Mouse (Mus musculus): Measurements from ENCODE around the gene Fam3a. TPM values are rescaled to one million over a fixed set of nuclear protein-coding genes. Genes with fewer than 3 reads are reported as not detected.

Fam3a gene
- total RNA-seq (2023): 17.2 to 25.1 TPM (median 20.4 TPM) in 4 replicates

DNA sequence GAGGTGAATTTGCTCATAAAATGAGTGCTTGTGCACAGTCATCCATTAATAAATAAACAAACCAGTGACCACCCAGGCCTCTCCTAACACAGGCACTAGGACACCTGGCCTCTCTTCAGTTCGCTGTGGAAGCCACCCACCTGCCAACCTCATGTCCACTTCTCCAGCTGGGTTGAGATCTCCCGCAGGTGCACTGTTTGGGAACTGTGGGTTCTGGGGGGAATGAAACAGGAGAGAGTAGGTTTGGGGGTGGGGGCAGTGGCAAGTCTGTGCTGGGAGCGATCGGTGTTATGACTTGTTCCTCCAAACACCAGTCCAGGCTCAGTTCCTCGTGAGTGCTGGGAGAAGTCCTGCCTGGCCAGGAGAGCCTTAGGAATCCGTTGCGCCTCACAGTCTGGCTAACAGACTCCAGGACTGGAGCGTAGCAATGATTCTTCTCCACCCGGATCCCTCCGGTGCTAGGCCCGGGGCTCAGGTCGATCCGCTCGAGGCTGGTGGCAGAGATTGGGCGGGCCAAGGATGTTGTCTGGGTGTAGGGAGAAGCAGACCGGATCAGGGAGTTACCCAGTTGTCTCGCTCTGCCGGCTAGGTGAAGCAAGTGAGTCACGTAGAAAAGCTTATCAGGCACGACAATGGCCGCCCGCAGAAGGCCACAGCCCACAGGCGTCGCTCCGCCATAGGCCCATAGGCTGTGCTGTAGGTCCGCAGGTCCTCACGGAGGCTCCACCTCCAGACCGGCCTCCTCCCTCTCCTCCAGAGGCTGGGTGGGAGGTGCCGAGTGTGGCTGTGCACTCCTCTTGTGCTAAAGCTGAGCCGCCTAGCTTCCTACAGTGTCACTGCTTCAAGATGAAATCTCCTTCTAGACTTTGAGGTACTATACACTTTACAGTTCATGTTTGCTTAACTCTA lies at the start of gene Fam3a, which contains the start of gene Ikbkg:
Fam3a (minus strand) TSS at position 738 of the 909 bp plus-strand sequence.
Ikbkg (plus strand) TSS at position 756 of the 909 bp plus-strand sequence.

DNA sequence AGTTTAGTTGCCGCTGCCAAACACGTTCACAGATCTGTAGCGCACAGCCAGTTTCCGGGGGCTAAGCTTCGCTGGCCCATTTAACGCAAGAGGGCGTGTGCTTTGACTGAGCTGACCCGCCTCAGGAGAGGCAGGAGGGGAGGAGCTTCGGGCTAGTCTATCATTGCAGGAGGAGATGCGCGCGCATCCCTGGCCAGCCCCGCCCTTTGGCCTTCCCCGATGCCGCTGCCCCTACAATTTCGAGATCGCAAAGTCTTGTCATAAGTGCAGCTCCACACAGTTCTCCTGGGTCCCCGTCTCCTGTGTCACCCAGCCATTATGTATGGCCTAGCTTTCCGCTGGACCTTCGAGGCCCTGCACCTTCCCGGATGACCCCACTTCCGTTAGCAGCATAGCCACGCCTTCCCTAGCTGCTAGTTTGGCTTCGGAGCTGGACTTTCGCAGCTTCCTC lies 35.8 kb upstream of the Fam3a start, which contains the start of gene G6pdx:
G6pdx (minus strand) TSS at position 369 of the 451 bp plus-strand sequence.

DNA sequence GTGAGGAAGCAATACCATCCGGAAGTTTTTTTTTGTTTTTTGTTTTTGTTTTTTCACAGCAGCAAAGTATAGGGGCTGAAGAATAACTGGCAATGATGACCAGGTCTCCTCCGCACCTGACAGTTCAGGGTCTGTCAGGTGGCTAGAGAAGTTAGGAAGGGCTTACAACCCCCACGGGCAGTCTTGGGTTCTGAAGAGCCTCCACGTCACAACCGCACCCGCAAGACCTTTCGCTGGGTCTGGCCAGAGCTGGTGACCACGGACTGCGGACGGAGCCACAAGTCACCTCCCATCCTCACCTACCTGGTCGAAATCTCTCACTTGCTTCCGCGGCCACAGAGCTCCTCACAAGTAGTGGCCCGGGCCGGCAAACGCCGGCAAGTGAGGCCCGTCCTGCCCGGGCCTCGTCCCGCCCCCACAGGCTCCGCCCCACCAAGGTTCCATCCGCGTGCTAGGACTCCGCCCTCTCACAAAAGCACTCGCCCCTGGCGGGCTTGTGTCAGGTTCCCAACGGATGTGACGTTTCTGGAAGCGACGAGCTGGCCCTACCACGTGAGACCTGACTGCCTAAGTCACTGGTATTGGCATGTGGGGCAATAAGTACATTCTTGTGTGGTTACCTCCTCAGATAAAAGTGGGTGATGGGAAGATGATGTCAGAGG lies 20.1 kb downstream of the Fam3a start, which contains the start of the genes Ubl4a and Slc10a3:
Ubl4a (minus strand) TSS at position 331 of the 662 bp plus-strand sequence.
Slc10a3 (minus strand) TSS at position 462 of the 662 bp plus-strand sequence.

DNA sequence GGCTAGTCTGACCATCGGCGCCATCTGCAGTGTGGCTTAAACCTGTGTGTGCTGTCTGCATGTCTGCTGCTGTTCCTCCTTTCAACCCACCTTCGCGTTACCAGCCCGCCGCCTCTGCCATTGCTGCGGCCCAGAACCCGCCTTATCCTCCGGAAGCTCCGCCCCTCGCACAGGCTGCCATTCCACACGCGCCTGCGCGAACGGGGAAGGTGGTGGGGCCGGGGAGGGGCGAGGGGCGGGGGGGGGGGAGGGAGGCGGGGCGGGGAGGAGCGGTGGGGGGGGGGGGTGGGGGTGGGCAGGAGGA lies 39.7 kb downstream of the Fam3a start, which contains the start of gene Lage3:
Lage3 (minus strand) TSS at position 152 of the 304 bp plus-strand sequence.

Other genes starting within 250 kb of the Fam3a start
- gene Tex28, start 225.4 kb downstream of the Fam3a start, total RNA-seq (2023): not detected in 4 replicates
- not detected in 4 replicates for gene Tktl1, start 216.0 kb downstream of the Fam3a start, total RNA-seq (2023)
- gene Flna, start 143.5 kb downstream of the Fam3a start, total RNA-seq (2023): 466 to 487 TPM (median 482 TPM) in 4 replicates
- 99.6 to 104 TPM (median 101 TPM) in 4 replicates for gene Emd, start 138.6 kb downstream of the Fam3a start, total RNA-seq (2023)
- gene Rpl10, start 122.5 kb downstream of the Fam3a start, total RNA-seq (2023): 724 to 805 TPM (median 783 TPM) in 4 replicates
- gene Taz, start 111.4 kb downstream of the Fam3a start, total RNA-seq (2023): 105 to 117 TPM (median 111 TPM) in 4 replicates
- gene Dnase1l1, start 110.9 kb downstream of the Fam3a start, total RNA-seq (2023): 12.4 to 17.5 TPM (median 14.7 TPM) in 4 replicates
- 175 to 185 TPM (median 177 TPM) in 4 replicates for gene Atp6ap1, start 96.2 kb downstream of the Fam3a start, total RNA-seq (2023)
- gene Gdi1, start 88.3 kb downstream of the Fam3a start, total RNA-seq (2023): 279 to 321 TPM (median 292 TPM) in 4 replicates
- 114 to 127 TPM (median 121 TPM) in 4 replicates for gene Fam50a, start 80.2 kb downstream of the Fam3a start, total RNA-seq (2023)
- 11.2 to 16.7 TPM (median 13.9 TPM) in 4 replicates for gene Plxna3, start 64.2 kb downstream of the Fam3a start, total RNA-seq (2023)
- gene Lage3, start 39.7 kb downstream of the Fam3a start, total RNA-seq (2023): 24.2 to 28.3 TPM (median 26.3 TPM) in 4 replicates
- gene Ubl4a, start 20.1 kb downstream of the Fam3a start, total RNA-seq (2023): 28.4 to 32.0 TPM (median 29.2 TPM) in 4 replicates
- gene Slc10a3, start 19.9 kb downstream of the Fam3a start, total RNA-seq (2023): 19.4 to 23.8 TPM (median 20.6 TPM) in 4 replicates
- gene Ikbkg, start within 50 bp of the Fam3a start, total RNA-seq (2023): 47.5 to 53.2 TPM (median 49.5 TPM) in 4 replicates
- gene G6pdx, start 35.9 kb upstream of the Fam3a start, total RNA-seq (2023): 25.4 to 35.0 TPM (median 28.8 TPM) in 4 replicates
- gene Gm6880, start 88.1 kb upstream of the Fam3a start, total RNA-seq (2023): not detected in 4 replicates
- gene Olfr1326-ps1, start 181.6 kb upstream of the Fam3a start, total RNA-seq (2023): not detected in 4 replicates
- gene Olfr1325, start 199.4 kb upstream of the Fam3a start, total RNA-seq (2023): not detected in 4 replicates

Measured in B cell, adult 62 days (primary cell).